Mouse (Mus musculus) cerebellum, adult (tissue): ENCODE measurements at regions not wholly inside any gene's neighbourhood (a gene's known extent, or its start where the extent isn't known, plus 50 kb on each side); places are given as distances from the start of the nearest gene placed in this dataset.

Source experiments
- ATAC-seq: cut with Nextera tagmentation; 2 replicates; pipeline ENCODE4 v1.9.2; 2017; ENCODE audit warnings: mild to moderate bottlenecking, moderate library complexity, mixed read lengths; ENCODE audit not compliant: insufficient number of reproducible peaks, low FRiP score, low TSS enrichment

- ATAC-seq: no peak
Measured at GRCm38 (mm10) chr4:53386309-53386708, 53.9 kb upstream of the Slc44a1 start.

- ATAC-seq: peak; percentile 81
Measured at GRCm38 (mm10) chr4:53384761-53385160, 55.5 kb upstream of the Slc44a1 start.

- ATAC-seq: no peak
Measured at GRCm38 (mm10) chr4:53384104-53384503, 56.1 kb upstream of the Slc44a1 start.

GRCm38 (mm10) chr4:53382012-53382411 lies 58.2 kb upstream of the Slc44a1 start:
- no peak for ATAC-seq

GRCm38 (mm10) chr4:53379855-53380254 lies 60.4 kb upstream of the Slc44a1 start:
- ATAC-seq: no peak

- no peak for ATAC-seq
Measured at GRCm38 (mm10) chr4:53376995-53377394, 63.2 kb upstream of the Slc44a1 start.

GRCm38 (mm10) chr4:53356374-53356773 lies 83.8 kb upstream of the Slc44a1 start:
- no peak for ATAC-seq

GRCm38 (mm10) chr4:53354961-53355360 lies 85.3 kb upstream of the Slc44a1 start:
- peak; percentile 40; the same call in 1 of the 2 replicates for ATAC-seq

GRCm38 (mm10) chr4:53353399-53354090 lies 86.7 kb upstream of the Slc44a1 start:
- ATAC-seq: no peak

- ATAC-seq: no peak
Measured at GRCm38 (mm10) chr4:53351104-53351607, 89.1 kb upstream of the Slc44a1 start.

- no peak for ATAC-seq
Measured at GRCm38 (mm10) chr4:53345346-53345745, 94.9 kb upstream of the Slc44a1 start.

GRCm38 (mm10) chr4:53344546-53344945 lies 95.7 kb upstream of the Slc44a1 start:
- no peak for ATAC-seq

GRCm38 (mm10) chr4:53341181-53341580 lies 99.0 kb upstream of the Slc44a1 start:
- ATAC-seq: no peak

- no peak for ATAC-seq
Measured at GRCm38 (mm10) chr4:53340021-53340667, 100.1 kb upstream of the Slc44a1 start.

- 0 out of 2 replicates have a peak, but pooled peaks have one; percentile 31 for ATAC-seq
Measured at GRCm38 (mm10) chr4:53339125-53340020, 100.8 kb upstream of the Slc44a1 start.

GRCm38 (mm10) chr4:53338479-53338878 lies 101.7 kb upstream of the Slc44a1 start:
- no peak for ATAC-seq

GRCm38 (mm10) chr4:53337784-53338183 lies 102.4 kb upstream of the Slc44a1 start:
- no peak for ATAC-seq

- peak; percentile 20; the same call in 1 of the 2 replicates for ATAC-seq
Measured at GRCm38 (mm10) chr4:53327382-53328165, 112.6 kb upstream of the Slc44a1 start.

GRCm38 (mm10) chr4:53323838-53324237 lies 116.4 kb upstream of the Slc44a1 start:
- ATAC-seq: no peak

- ATAC-seq: no peak
Measured at GRCm38 (mm10) chr4:53323195-53323594, 117.0 kb upstream of the Slc44a1 start.
